In genomic region chr6:37037115-37037908, GRCm38 (mm10) we compare ENCODE assay signal across 9 mouse cellular contexts.
DNase-seq lines count a peak whose midpoint lies in the region; ATAC-seq and TF ChIP-seq lines count a peak whose summit lies in the region.
"Had no signal": no experiment of that assay in that cellular context is flagged by ENCODE, and none has a peak within 500 bp of the region (broad histone marks: within the 10 kb centered on the region; RNA-seq: fewer than 3 reads in every experiment).

No protein-coding gene starts in this region.

- H3K4me3 ChIP-seq in lung, embryonic 16.5 days (ENCODE audit: low read length) = no peak overlapping the region
- H3K4me3 ChIP-seq in lung, adult 2 months (replicated peaks; ENCODE audit: extremely low read depth, low read depth, low read length) = no peak overlapping the region
- H3K4me3 ChIP-seq: liver, embryonic 13.5 days had no signal

- no peak overlapping the region for H3K4me2 ChIP-seq in lung, embryonic 16.5 days (ENCODE audit: low read depth, low read length)
- H3K4me2 ChIP-seq: liver, embryonic 13.5 days had no signal

- no peak overlapping the region for H3K9ac ChIP-seq in lung, embryonic 16.5 days (ENCODE audit: low read length)
- H3K9ac ChIP-seq: liver, embryonic 13.5 days had no signal

- H3K27me3 ChIP-seq in lung, embryonic 16.5 days (ENCODE audit: control insufficient read depth, insufficient read depth, low read depth, low read length) = no peaks in the 10 kb centered on the region
- H3K27me3 ChIP-seq: liver, embryonic 13.5 days had no signal

- DNase-seq in lung, adult 2 months = no peak
- peak; percentile 69 for DNase-seq in brain, adult 2 months (ENCODE audit: low read depth, low spot score)
- DNase-seq in kidney, adult 9 months = peak; percentile 31
- DNase-seq in mesoderm, embryonic 11.5 days (ENCODE audit: low read depth, low spot score) = peak; percentile 60
- DNase-seq in yolk sac, embryonic 10.5 days (ENCODE audit: low spot score) = peak; percentile 51
- DNase-seq: liver, embryonic 13.5 days had no signal

- H3K27ac ChIP-seq in lung, embryonic 16.5 days (ENCODE audit: low read length) = no peak overlapping the region
- H3K27ac ChIP-seq: liver, embryonic 13.5 days had no signal

- 73% methylated on average over 11 of the region's 11 CpGs for WGBS in lung, embryonic 16.5 days
- 77% methylated on average over 11 of the region's 11 CpGs for WGBS in lung, adult 2 months

- ATAC-seq in lung, embryonic 16.5 days (ENCODE audit: low read depth) = peak; percentile 80; the same call in 1 of the 2 replicates
- peak; percentile 70 for ATAC-seq in granulocyte monocyte progenitor cell, adult 5-6 weeks (replicated peaks; ENCODE audit: poor library complexity, severe bottlenecking)
- ATAC-seq in monocyte, adult 5-6 weeks (replicated peaks; ENCODE audit: insufficient number of reproducible peaks, low FRiP score, low TSS enrichment, poor library complexity, severe bottlenecking) = no peak

- TF ChIP-seq POLR2A in lung, adult 2 months (IDR thresholded peaks at IDR 0.05; ENCODE audit: borderline replicate concordance, extremely low read depth, low read depth, low read length) = no peak

- no peak for TF ChIP-seq CTCF in lung, adult 2 months (IDR thresholded peaks at IDR 0.05; ENCODE audit: insufficient read depth, low read length)

- no peaks in the 10 kb centered on the region for H3K9me3 ChIP-seq in lung, embryonic 16.5 days (ENCODE audit: control insufficient read depth, low read length)
- H3K9me3 ChIP-seq: liver, embryonic 13.5 days had no signal

- no peaks in the 10 kb centered on the region; the same call in 1 of the 2 replicates for H3K4me1 ChIP-seq in lung, embryonic 16.5 days (replicated peaks; ENCODE audit: control insufficient read depth, insufficient read depth, low read length)
- H3K4me1 ChIP-seq in lung, adult 2 months (ENCODE audit: control insufficient read depth, insufficient read depth, low read length) = no peaks in the 10 kb centered on the region
- H3K4me1 ChIP-seq: liver, embryonic 13.5 days had no signal

- H3K36me3 ChIP-seq in lung, embryonic 16.5 days (ENCODE audit: control insufficient read depth, insufficient read depth, low read length) = no peaks in the 10 kb centered on the region
- H3K36me3 ChIP-seq: liver, embryonic 13.5 days had no signal
